Mouse (Mus musculus): ENCODE data around the gene Nupr1. TPM values are rescaled to one million over a fixed set of nuclear protein-coding genes. Genes with fewer than 3 reads are reported as not detected.

Nupr1 gene
- total and polyA plus RNA-seq, 3 experiments = 1.8 to 11.0 TPM; not detected in 1

DNA sequence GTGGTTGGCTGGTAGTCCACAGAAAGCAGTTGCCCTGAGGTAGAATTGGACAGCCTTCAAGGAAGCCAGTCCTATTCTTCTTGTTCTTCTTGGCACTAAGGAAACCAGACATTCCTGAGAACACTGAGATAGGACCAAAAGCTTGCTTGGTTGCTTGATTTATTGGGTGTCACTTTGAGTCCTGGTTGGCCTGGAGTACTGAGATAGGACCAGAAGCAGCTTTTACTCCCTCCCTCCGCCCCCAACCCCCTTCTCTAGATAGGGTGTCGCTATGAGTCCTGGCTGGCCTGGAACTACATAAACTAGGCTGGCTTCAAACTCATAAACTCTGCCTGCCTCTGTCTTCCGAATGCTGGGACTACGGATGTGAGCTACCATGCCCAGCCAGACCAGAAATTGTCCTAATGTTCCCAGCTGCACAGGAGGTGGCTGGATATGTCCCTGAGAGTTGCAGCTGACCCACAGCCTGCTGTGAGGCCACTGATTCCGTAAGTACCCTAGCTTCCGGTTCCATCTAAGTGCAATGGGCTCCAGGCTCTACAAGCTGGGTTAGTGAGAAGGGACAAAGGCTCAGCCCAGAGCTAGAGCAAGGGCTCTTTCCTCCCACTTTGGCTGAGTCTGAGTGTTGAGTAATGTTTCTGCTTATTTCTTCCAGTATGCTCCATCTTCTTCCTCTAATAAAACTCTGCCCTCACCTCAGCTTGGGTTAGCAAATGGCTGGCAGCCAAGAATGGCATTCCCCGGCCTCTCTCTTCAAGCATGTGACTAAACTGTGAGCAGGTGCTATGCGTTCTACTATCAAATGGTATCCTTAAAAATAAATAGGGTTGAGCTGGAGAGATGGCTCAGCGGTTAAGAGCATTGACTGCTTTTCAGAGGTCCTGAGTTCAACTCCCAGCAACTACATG is 9.0 kb downstream of the Nupr1 start (continued):
- TF ChIP-seq MAFK (IDR thresholded peaks at IDR 0.05; ENCODE audit: borderline replicate concordance, low read depth, low read length) (no peak), NELFE (IDR thresholded peaks at IDR 0.05; ENCODE audit: low read depth, low read length) (no peak), CTCF (IDR thresholded peaks at IDR 0.05 in 2 of 3, conservative IDR thresholded peaks at IDR 0.05 in 1 of 3; ENCODE audit: control insufficient read depth in 1 of 3, insufficient read depth in 1 of 3, low read depth in 2 of 3, low read length in 3 of 3, poor library complexity in 1 of 3, severe bottlenecking in 1 of 3) (no peak), E2F4 (IDR thresholded peaks at IDR 0.05; ENCODE audit: borderline replicate concordance, low read depth, low read length) (no peak)

DNA sequence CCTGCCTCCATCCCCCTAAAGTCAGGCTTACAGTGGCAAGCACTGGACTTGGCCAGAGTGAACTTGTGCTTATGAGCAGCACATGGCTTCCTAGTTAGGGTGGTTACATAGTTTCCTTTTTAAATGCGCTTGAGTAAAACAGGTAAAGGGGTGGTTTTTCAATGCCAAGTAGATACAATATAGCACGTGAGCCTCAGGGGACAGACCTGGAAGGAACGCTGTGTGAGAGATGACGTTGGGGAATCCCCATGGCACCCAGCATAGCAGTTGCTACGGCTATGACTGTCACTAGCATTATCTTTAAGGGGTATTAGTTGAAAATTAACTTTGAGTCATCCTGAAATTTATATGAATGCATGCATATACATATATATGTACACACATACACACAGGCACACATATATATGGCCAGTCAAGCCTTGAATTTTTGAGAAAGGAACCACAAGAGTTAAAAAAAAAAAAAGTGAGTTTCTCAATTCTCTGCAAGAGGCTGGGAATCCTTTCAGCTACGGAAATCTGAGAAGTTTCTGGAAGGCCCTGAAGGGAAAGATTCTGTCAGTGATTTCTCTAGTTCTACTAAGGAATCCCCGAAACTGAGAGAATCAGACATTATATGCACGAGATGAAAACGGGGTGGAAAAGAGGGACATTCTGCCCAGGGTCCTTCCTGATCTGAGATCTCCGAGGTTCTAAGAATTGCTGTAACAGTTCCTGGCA is 10.9 kb downstream of the Nupr1 start:
- H3K4me1 ChIP-seq (ENCODE audit: control insufficient read depth in 1 of 2, insufficient read depth in 2 of 2, low read length in 2 of 2) = peaks cover 16 to 37% of the 10 kb centered on the region in 2 experiments
- H3K27ac ChIP-seq (ENCODE audit: control insufficient read depth, low read depth, low read length) = no peak overlapping the region
- no peaks in the 10 kb centered on the region for H3K79me2 ChIP-seq (ENCODE audit: control insufficient read depth, insufficient read depth, low read length, poor library complexity)
- H3K9ac ChIP-seq (ENCODE audit: control insufficient read depth, low read depth, low read length, poor library complexity, severe bottlenecking) = no peak overlapping the region
- no peak for DNase-seq (ENCODE audit: low read depth, low spot score)
- no peaks in the 10 kb centered on the region for H3K27me3 ChIP-seq (ENCODE audit: control insufficient read depth in 1 of 2, insufficient read depth in 2 of 2, low read length in 2 of 2)
- peaks cover 0 to 30% of the 10 kb centered on the region in 2 experiments; a peak in 2 of 4 replicates for H3K36me3 ChIP-seq (ENCODE audit: control insufficient read depth in 1 of 2, insufficient read depth in 2 of 2, low read length in 2 of 2)
- H3K9me3 ChIP-seq (replicated peaks; ENCODE audit: insufficient read depth, low read length) = no peaks in the 10 kb centered on the region
- no peak for TF ChIP-seq UBTF (IDR thresholded peaks at IDR 0.05; ENCODE audit: borderline replicate concordance, insufficient read depth, low read depth, low read length)
- no peak for TF ChIP-seq POLR2AphosphoS2 (IDR thresholded peaks at IDR 0.05; ENCODE audit: low read length)
- TF ChIP-seq ZMIZ1 (IDR thresholded peaks at IDR 0.05; ENCODE audit: low read depth, low read length) = no peak
- no peak for TF ChIP-seq MEF2A (IDR thresholded peaks at IDR 0.05; ENCODE audit: extremely low read depth, insufficient replicate concordance, low read depth, low read length, poor library complexity, severe bottlenecking)
- TF ChIP-seq EP300 (IDR thresholded peaks at IDR 0.05; ENCODE audit: low read depth in 1 of 2, low read length in 2 of 2) = no peak
- no peak for TF ChIP-seq HCFC1 (IDR thresholded peaks at IDR 0.05; ENCODE audit: low read depth, low read length)
- TF ChIP-seq POLR2AphosphoS5 (IDR thresholded peaks at IDR 0.05; ENCODE audit: borderline replicate concordance, low read depth, low read length) = no peak
- TF ChIP-seq TCF12 (IDR thresholded peaks at IDR 0.05; ENCODE audit: low read depth, low read length) = no peak
- H3K4me3 ChIP-seq (ENCODE audit: control insufficient read depth in 1 of 2, insufficient read depth in 1 of 2, low read depth in 2 of 2, low read length in 2 of 2) = no peak overlapping the region

DNA sequence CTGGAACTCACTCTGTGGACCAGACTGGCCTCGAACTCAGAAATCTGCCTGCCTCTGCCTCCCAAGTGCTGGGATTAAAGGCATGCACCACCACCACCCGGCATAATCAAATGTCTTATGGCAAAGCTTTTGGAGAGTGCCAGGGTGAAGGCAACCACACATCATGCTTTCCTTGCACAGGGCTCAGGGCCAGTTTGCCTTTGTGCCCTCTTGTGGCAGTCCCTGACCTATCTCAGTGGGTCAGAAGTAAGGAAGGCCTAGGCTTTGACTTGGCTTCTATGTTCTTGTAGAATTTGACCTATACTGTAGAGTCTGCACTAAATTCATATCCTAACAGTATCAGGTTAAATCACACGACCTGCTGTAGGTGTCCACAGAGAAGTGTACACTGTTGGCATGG is 14.0 kb downstream of the Nupr1 start:
- H3K27me3 ChIP-seq (ENCODE audit: control insufficient read depth in 1 of 2, insufficient read depth in 2 of 2, low read length in 2 of 2) = no peaks in the 10 kb centered on the region
- TF ChIP-seq POLR2AphosphoS2 (IDR thresholded peaks at IDR 0.05; ENCODE audit: low read length) = no peak
- TF ChIP-seq MXI1 (IDR thresholded peaks at IDR 0.05; ENCODE audit: low read depth, low read length) = no peak
- no peak for TF ChIP-seq UBTF (IDR thresholded peaks at IDR 0.05; ENCODE audit: borderline replicate concordance, insufficient read depth, low read depth, low read length)
- TF ChIP-seq MAFK (IDR thresholded peaks at IDR 0.05; ENCODE audit: borderline replicate concordance, low read depth, low read length) = no peak
- TF ChIP-seq CHD2 (IDR thresholded peaks at IDR 0.05; ENCODE audit: low read length) = no peak
- TF ChIP-seq E2F4 (IDR thresholded peaks at IDR 0.05; ENCODE audit: borderline replicate concordance, low read depth, low read length) = no peak
- no peak for TF ChIP-seq JUND (IDR thresholded peaks at IDR 0.05; ENCODE audit: low read depth, low read length)
- TF ChIP-seq MAZ (IDR thresholded peaks at IDR 0.05; ENCODE audit: low read depth, low read length) = no peak
- no peak for TF ChIP-seq ETS1 (IDR thresholded peaks at IDR 0.05; ENCODE audit: low read depth, low read length)
- TF ChIP-seq POLR2A (IDR thresholded peaks at IDR 0.05; ENCODE audit: control insufficient read depth in 1 of 2, insufficient read depth in 1 of 2, low read depth in 1 of 2, low read length in 2 of 2, poor library complexity in 1 of 2) = no peak
- no peak for TF ChIP-seq ZC3H11A (IDR thresholded peaks at IDR 0.05; ENCODE audit: low read depth, low read length)
- TF ChIP-seq RCOR1 (IDR thresholded peaks at IDR 0.05; ENCODE audit: low read depth, low read length) = no peak
- TF ChIP-seq USF1 (IDR thresholded peaks at IDR 0.05; ENCODE audit: low read depth, low read length) = no peak
- TF ChIP-seq MEF2A (IDR thresholded peaks at IDR 0.05; ENCODE audit: extremely low read depth, insufficient replicate concordance, low read depth, low read length, poor library complexity, severe bottlenecking) = no peak
- TF ChIP-seq ZKSCAN1 (IDR thresholded peaks at IDR 0.05; ENCODE audit: low read depth, low read length) = no peak
- TF ChIP-seq NRF1 (IDR thresholded peaks at IDR 0.05; ENCODE audit: insufficient read depth, low read depth, low read length, poor library complexity, severe bottlenecking) = no peak
- no peak for DNase-seq (ENCODE audit: low read depth, low spot score)
- no peak overlapping the region for H3K4me3 ChIP-seq (ENCODE audit: control insufficient read depth in 1 of 2, insufficient read depth in 1 of 2, low read depth in 2 of 2, low read length in 2 of 2)
- H3K36me3 ChIP-seq (ENCODE audit: control insufficient read depth in 1 of 2, insufficient read depth in 2 of 2, low read length in 2 of 2) = peaks cover 0 to 2% of the 10 kb centered on the region in 2 experiments; a peak in 2 of 4 replicates
- H3K4me1 ChIP-seq (ENCODE audit: control insufficient read depth in 1 of 2, insufficient read depth in 2 of 2, low read length in 2 of 2) = peaks cover 0 to 7% of the 10 kb centered on the region in 2 experiments; a peak in 3 of 4 replicates
- H3K79me2 ChIP-seq (ENCODE audit: control insufficient read depth, insufficient read depth, low read length, poor library complexity) = no peaks in the 10 kb centered on the region
- H3K9me3 ChIP-seq (replicated peaks; ENCODE audit: insufficient read depth, low read length) = no peaks in the 10 kb centered on the region
- no peak overlapping the region for H3K27ac ChIP-seq (ENCODE audit: control insufficient read depth, low read depth, low read length)
- H3K9ac ChIP-seq (ENCODE audit: control insufficient read depth, low read depth, low read length, poor library complexity, severe bottlenecking) = no peak overlapping the region

Data from MEL (cell line).